Mouse (Mus musculus) heart, adult 11 months (tissue): ENCODE results near the gene Surf4.
"Not testable (repeated sequence)": the region's sequence is repeated elsewhere in the genome, so short reads cannot be mapped to it uniquely, and the experiment has no call there.

ENCODE experiments used
- DNase-seq: peaks from one replicate; pipeline ENCODE4 v3.0.0; 2022

The Surf4 gene

GRCm38 (mm10) chr2:26901834-26902400 lies 31.8 kb downstream of the Surf4 start:
- DNase-seq: peak; percentile 85

- DNase-seq: peak; percentile 55
These were observed 33.0 kb downstream of the Surf4 start for GRCm38 (mm10) chr2:26900731-26901130.

GRCm38 (mm10) chr2:26895898-26896297 lies 37.8 kb downstream of the Surf4 start:
- peak; percentile 75 for DNase-seq

GRCm38 (mm10) chr2:26886170-26886569 lies 47.6 kb downstream of the Surf4 start:
- DNase-seq: not testable (repeated sequence)

GRCm38 (mm10) chr2:26885541-26885940 lies 48.2 kb downstream of the Surf4 start:
- peak; percentile 58 for DNase-seq

- DNase-seq: no peak
These were observed 55.2 kb downstream of the Surf4 start for GRCm38 (mm10) chr2:26878571-26878970.

GRCm38 (mm10) chr2:26870666-26871065 lies 63.1 kb downstream of the Surf4 start:
- peak; percentile 80 for DNase-seq
